Mouse (Mus musculus) neutrophil, adult 5-6 weeks (primary cell): ENCODE data around the gene Nckap5. TPM values are rescaled to one million over a fixed set of nuclear protein-coding genes. Genes with fewer than 3 reads are reported as not detected.

ENCODE experiments used
- ATAC-seq: fragments of 151-379, 151-347 bp; 2 replicates; pipeline ENCODE4 v1.8.0; 2017; ENCODE audit warnings: mild to moderate bottlenecking, moderate TSS enrichment; ENCODE audit not compliant: insufficient number of reproducible peaks, poor library complexity, low FRiP score, severe bottlenecking; ENCODE audit errors: extremely low read depth
- total RNA-seq: library from RNA; stranded (forward); fragments of 200-1000 nt; gene quantifications from 2 replicates; pipeline ENCODE4 v1.2.3, GENCODE M21; 2017

Gene Nckap5
- total RNA-seq, 1 experiment from 2014 or later: not detected

- no peak for ATAC-seq
Measured at GRCm38 (mm10) chr1:126594796-126595195, 235.8 kb downstream of the Nckap5 start.

- ATAC-seq: no peak
Measured at GRCm38 (mm10) chr1:126593044-126593805, 237.4 kb downstream of the Nckap5 start.

GRCm38 (mm10) chr1:126590911-126591310 is 239.7 kb downstream of the Nckap5 start:
- ATAC-seq: no peak

- ATAC-seq: no peak
Measured at GRCm38 (mm10) chr1:126578163-126578562, 252.4 kb downstream of the Nckap5 start.

GRCm38 (mm10) chr1:126574295-126574694 is 256.3 kb downstream of the Nckap5 start:
- no peak for ATAC-seq

- no peak for ATAC-seq
Measured at GRCm38 (mm10) chr1:126573714-126574113, 256.9 kb downstream of the Nckap5 start.

GRCm38 (mm10) chr1:126573097-126573496 is 257.5 kb downstream of the Nckap5 start:
- ATAC-seq: no peak

GRCm38 (mm10) chr1:126569611-126570238 is 260.9 kb downstream of the Nckap5 start:
- no peak for ATAC-seq

GRCm38 (mm10) chr1:126568520-126569197 is 261.9 kb downstream of the Nckap5 start:
- no peak for ATAC-seq

GRCm38 (mm10) chr1:126565151-126565725 is 265.4 kb downstream of the Nckap5 start:
- ATAC-seq: no peak

GRCm38 (mm10) chr1:126560931-126561330 is 269.7 kb downstream of the Nckap5 start:
- no peak for ATAC-seq

GRCm38 (mm10) chr1:126557791-126558294 is 272.8 kb downstream of the Nckap5 start:
- no peak for ATAC-seq

- no peak for ATAC-seq
Measured at GRCm38 (mm10) chr1:126547979-126548378, 282.6 kb downstream of the Nckap5 start.

- no peak for ATAC-seq
Measured at GRCm38 (mm10) chr1:126544471-126544870, 286.1 kb downstream of the Nckap5 start.

- ATAC-seq: no peak
Measured at GRCm38 (mm10) chr1:126537223-126537757, 293.3 kb downstream of the Nckap5 start.

GRCm38 (mm10) chr1:126535527-126535926 is 295.1 kb downstream of the Nckap5 start:
- ATAC-seq: no peak

GRCm38 (mm10) chr1:126534046-126534445 is 296.6 kb downstream of the Nckap5 start:
- no peak for ATAC-seq

GRCm38 (mm10) chr1:126528043-126528598 is 302.5 kb downstream of the Nckap5 start:
- ATAC-seq: no peak

- no peak for ATAC-seq
Measured at GRCm38 (mm10) chr1:126518067-126518466, 312.5 kb downstream of the Nckap5 start.
